Mouse (Mus musculus): ENCODE measurements at regions not wholly inside any gene's neighbourhood (a gene's known extent, or its start where the extent isn't known, plus 50 kb on each side); places are given as distances from the start of the nearest gene placed in this dataset.

GRCm38 (mm10) chr16:30693206-30693605, 93.7 kb downstream of the Fam43a start:
- TF ChIP-seq CTCF (IDR thresholded peaks at IDR 0.05; ENCODE audit: control insufficient read depth, insufficient read depth, insufficient read length), result no peak
- no peak for TF ChIP-seq MAX (IDR thresholded peaks at IDR 0.05)
- no peak for TF ChIP-seq USF1 (IDR thresholded peaks at IDR 0.05; ENCODE audit: low read depth)
- no peak for TF ChIP-seq MYOD1 (IDR thresholded peaks at IDR 0.05; ENCODE audit: control insufficient read depth, insufficient read length, low read depth)
- TF ChIP-seq MYOG (IDR thresholded peaks at IDR 0.05; ENCODE audit: control insufficient read depth, extremely low read depth, insufficient read length), result no peak

Data from C2C12 (cell line).